Mouse (Mus musculus): ENCODE results near the gene Snrk. TPM values are rescaled to one million over a fixed set of nuclear protein-coding genes. Genes with fewer than 3 reads are reported as not detected.
"Not testable (repeated sequence)": the region's sequence is repeated elsewhere in the genome, so short reads cannot be mapped to it uniquely, and the experiment has no call there.

Snrk gene
- polyA plus RNA-seq, 1 experiment, result 51.2 TPM

- H3K4me1 ChIP-seq (ENCODE audit: control insufficient read depth, insufficient read depth, low read length), result no peaks in the 10 kb centered on the region
- no peak overlapping the region for H3K27ac ChIP-seq (ENCODE audit: insufficient read depth, low read length)
- TF ChIP-seq POLR2A (IDR thresholded peaks at IDR 0.05; ENCODE audit: low read depth, low read length) (no peak), CTCF (IDR thresholded peaks at IDR 0.05; ENCODE audit: borderline replicate concordance, insufficient read depth, low read length) (no peak)
- H3K4me3 ChIP-seq (ENCODE audit: insufficient read depth, low read length), result no peak overlapping the region
Measured at GRCm38 (mm10) chr9:122149997-122150826, 33.1 kb downstream of the Snrk start.

- no peaks in the 10 kb centered on the region for H3K4me1 ChIP-seq (ENCODE audit: control insufficient read depth, insufficient read depth, low read length)
- no peak overlapping the region for H3K4me3 ChIP-seq (ENCODE audit: insufficient read depth, low read length)
- no peak overlapping the region for H3K27ac ChIP-seq (ENCODE audit: insufficient read depth, low read length)
- no peak for TF ChIP-seq POLR2A (IDR thresholded peaks at IDR 0.05; ENCODE audit: low read depth, low read length)
- no peak for TF ChIP-seq CTCF (IDR thresholded peaks at IDR 0.05; ENCODE audit: borderline replicate concordance, insufficient read depth, low read length)
Measured at GRCm38 (mm10) chr9:122152063-122152462, 35.0 kb downstream of the Snrk start.

- TF ChIP-seq POLR2A (IDR thresholded peaks at IDR 0.05; ENCODE audit: low read depth, low read length) (no peak), CTCF (IDR thresholded peaks at IDR 0.05; ENCODE audit: borderline replicate concordance, insufficient read depth, low read length) (no peak)
Measured at GRCm38 (mm10) chr9:122152501-122152900, 35.4 kb downstream of the Snrk start.

GRCm38 (mm10) chr9:122153436-122153835 lies 36.4 kb downstream of the Snrk start:
- Histone ChIP-seq H3K4me1 (ENCODE audit: control insufficient read depth, insufficient read depth, low read length) (no peaks in the 10 kb centered on the region), H3K27ac (ENCODE audit: insufficient read depth, low read length) (no peak overlapping the region), H3K4me3 (ENCODE audit: insufficient read depth, low read length) (no peak overlapping the region)
- TF ChIP-seq POLR2A (IDR thresholded peaks at IDR 0.05; ENCODE audit: low read depth, low read length) (no peak), CTCF (IDR thresholded peaks at IDR 0.05; ENCODE audit: borderline replicate concordance, insufficient read depth, low read length) (no peak)

More at GRCm38 (mm10) chr9:122152501-122152900, 35.4 kb downstream of the Snrk start:
- no peaks in the 10 kb centered on the region for H3K4me1 ChIP-seq (ENCODE audit: control insufficient read depth, insufficient read depth, low read length)
- H3K27ac ChIP-seq (ENCODE audit: insufficient read depth, low read length), result no peak overlapping the region
- H3K4me3 ChIP-seq (ENCODE audit: insufficient read depth, low read length), result no peak overlapping the region

GRCm38 (mm10) chr9:122155193-122155592 lies 38.1 kb downstream of the Snrk start:
- TF ChIP-seq POLR2A (IDR thresholded peaks at IDR 0.05; ENCODE audit: low read depth, low read length), result no peak
- no peak for TF ChIP-seq CTCF (IDR thresholded peaks at IDR 0.05; ENCODE audit: borderline replicate concordance, insufficient read depth, low read length)

GRCm38 (mm10) chr9:122156389-122157078 lies 39.5 kb downstream of the Snrk start:
- Histone ChIP-seq H3K4me3 (ENCODE audit: insufficient read depth, low read length) (no peak overlapping the region), H3K4me1 (ENCODE audit: control insufficient read depth, insufficient read depth, low read length) (no peaks in the 10 kb centered on the region), H3K27ac (ENCODE audit: insufficient read depth, low read length) (no peak overlapping the region)
- peak; percentile 46; the same call in 1 of the 2 replicates for TF ChIP-seq CTCF (IDR thresholded peaks at IDR 0.05; ENCODE audit: borderline replicate concordance, insufficient read depth, low read length)
- no peak for TF ChIP-seq POLR2A (IDR thresholded peaks at IDR 0.05; ENCODE audit: low read depth, low read length)

More at GRCm38 (mm10) chr9:122155193-122155592, 38.1 kb downstream of the Snrk start:
- Histone ChIP-seq H3K4me3 (ENCODE audit: insufficient read depth, low read length) (no peak overlapping the region), H3K27ac (ENCODE audit: insufficient read depth, low read length) (no peak overlapping the region), H3K4me1 (ENCODE audit: control insufficient read depth, insufficient read depth, low read length) (no peaks in the 10 kb centered on the region)

GRCm38 (mm10) chr9:122157079-122157441 lies 40.0 kb downstream of the Snrk start:
- Histone ChIP-seq H3K4me1 (ENCODE audit: control insufficient read depth, insufficient read depth, low read length) (no peaks in the 10 kb centered on the region), H3K4me3 (ENCODE audit: insufficient read depth, low read length) (no peak overlapping the region), H3K27ac (ENCODE audit: insufficient read depth, low read length) (no peak overlapping the region)
- TF ChIP-seq CTCF (IDR thresholded peaks at IDR 0.05; ENCODE audit: borderline replicate concordance, insufficient read depth, low read length) (no peak), POLR2A (IDR thresholded peaks at IDR 0.05; ENCODE audit: low read depth, low read length) (no peak)

GRCm38 (mm10) chr9:122164535-122164934 lies 47.5 kb downstream of the Snrk start:
- Histone ChIP-seq H3K27ac (ENCODE audit: insufficient read depth, low read length) (no peak overlapping the region), H3K4me1 (ENCODE audit: control insufficient read depth, insufficient read depth, low read length) (no peaks in the 10 kb centered on the region), H3K4me3 (ENCODE audit: insufficient read depth, low read length) (no peak overlapping the region)
- TF ChIP-seq CTCF (IDR thresholded peaks at IDR 0.05; ENCODE audit: borderline replicate concordance, insufficient read depth, low read length) (no peak), POLR2A (IDR thresholded peaks at IDR 0.05; ENCODE audit: low read depth, low read length) (no peak)

GRCm38 (mm10) chr9:122167719-122168118 lies 50.7 kb downstream of the Snrk start:
- not testable (repeated sequence) for H3K4me1 ChIP-seq (ENCODE audit: control insufficient read depth, insufficient read depth, low read length); H3K4me3 ChIP-seq (ENCODE audit: insufficient read depth, low read length); H3K27ac ChIP-seq (ENCODE audit: insufficient read depth, low read length)

- Histone ChIP-seq H3K4me1 (ENCODE audit: control insufficient read depth, insufficient read depth, low read length) (no peaks in the 10 kb centered on the region), H3K27ac (ENCODE audit: insufficient read depth, low read length) (no peak overlapping the region), H3K4me3 (ENCODE audit: insufficient read depth, low read length) (no peak overlapping the region)
- TF ChIP-seq POLR2A (IDR thresholded peaks at IDR 0.05; ENCODE audit: low read depth, low read length) (no peak), CTCF (IDR thresholded peaks at IDR 0.05; ENCODE audit: borderline replicate concordance, insufficient read depth, low read length) (no peak)
Measured at GRCm38 (mm10) chr9:122169901-122170300, 52.8 kb downstream of the Snrk start.
